Mouse (Mus musculus) midbrain, embryonic 16.5 days (tissue): ENCODE measurements around the gene Os9. TPM values are rescaled to one million over a fixed set of nuclear protein-coding genes. Genes with fewer than 3 reads are reported as not detected.

Experiments used
- ATAC-seq: fragments of 200-750 bp; cut with Nextera tagmentation; 2 replicates; pipeline ENCODE4 v1.8.0; 2017; ENCODE audit warnings: moderate TSS enrichment
- H3K27ac ChIP-seq: fragments of 300-500 bp; sonication (generic); 2 replicates; pipeline ENCODE4 v1.5.1; 2014; ENCODE audit warnings: mild to moderate bottlenecking, low read length, mixed read lengths
- H3K27me3 ChIP-seq: fragments of 300-500 bp; sonication (generic); 2 replicates; pipeline ENCODE4 v1.6.1; 2014; ENCODE audit warnings: low read depth, low read length, mixed read lengths; ENCODE audit not compliant: control insufficient read depth, insufficient read depth
- H3K36me3 ChIP-seq: fragments of 300-500 bp; sonication (generic); 2 replicates; pipeline ENCODE4 v1.6.1; 2014; ENCODE audit warnings: mild to moderate bottlenecking, low read length, moderate library complexity, mixed read lengths; ENCODE audit not compliant: control insufficient read depth, insufficient read depth
- H3K4me1 ChIP-seq: fragments of 300-500 bp; sonication (generic); 2 replicates; pipeline ENCODE4 v1.6.1; 2014; ENCODE audit warnings: mild to moderate bottlenecking, low read length, mixed read lengths; ENCODE audit not compliant: control insufficient read depth, insufficient read depth
- H3K4me2 ChIP-seq: fragments of 300-500 bp; sonication (generic); 2 replicates; pipeline ENCODE4 v1.6.1; 2014; ENCODE audit warnings: mild to moderate bottlenecking, low read length, mixed read lengths
- H3K4me3 ChIP-seq: fragments of 300-500 bp; sonication (generic); 2 replicates; pipeline ENCODE4 v1.5.1; 2014; ENCODE audit warnings: low read depth, mild to moderate bottlenecking, low read length, moderate library complexity, mixed read lengths
- H3K9ac ChIP-seq: fragments of 300-500 bp; sonication (generic); 2 replicates; pipeline ENCODE4 v1.6.1; 2014; ENCODE audit warnings: low read depth, low read length, mixed read lengths
- H3K9me3 ChIP-seq: fragments of 300-500 bp; sonication (generic); replicated peaks from 2 replicates; pipeline ENCODE4 v1.6.1; 2014; ENCODE audit warnings: mild to moderate bottlenecking, low read length, mixed read lengths; ENCODE audit not compliant: control insufficient read depth, poor library complexity, severe bottlenecking
- WGBS: fragments of 180-500 bp; shearing (Covaris S2); extraction: QIAGEN DNeasy Blood & Tissue Kit; methylation state at CpG from one replicate; pipeline ENCODE4 v1.1.7; 2014; 5-methylcytosine and 5-hydroxymethylcytosine counted together
- polyA plus RNA-seq: library from polyadenylated mRNA; unstranded; fragments of >200 nt; fragmentation: Nextera tagmentation; extraction: Ambion mirVana; gene quantifications from 2 replicates; pipeline ENCODE4 v1.2.1, GENCODE M21; 2015

The Os9 gene
- polyA plus RNA-seq, 1 experiment from 2014 or later = 132 TPM

- H3K36me3 ChIP-seq = peaks cover 30% of the 10 kb centered on the region
- ATAC-seq = no peak
These were observed 66.3 kb downstream of the Os9 start for GRCm38 (mm10) chr10:127054646-127055045.

GRCm38 (mm10) chr10:127050119-127050474 lies 70.8 kb downstream of the Os9 start:
- ATAC-seq = no peak

More at GRCm38 (mm10) chr10:127054646-127055045, 66.3 kb downstream of the Os9 start:
- WGBS = 77% methylated on average over 4 of the region's 4 CpGs
- H3K27ac ChIP-seq = no peak overlapping the region
- H3K4me2 ChIP-seq = no peak overlapping the region
- peaks cover 24% of the 10 kb centered on the region for H3K27me3 ChIP-seq
- no peak overlapping the region for H3K4me3 ChIP-seq
- H3K9ac ChIP-seq = no peak overlapping the region
- no peaks in the 10 kb centered on the region for H3K9me3 ChIP-seq
- peaks cover 18% of the 10 kb centered on the region for H3K4me1 ChIP-seq

GRCm38 (mm10) chr10:127049395-127050118 lies 71.4 kb downstream of the Os9 start:
- 3% methylated on average over 29 of the region's 29 CpGs for WGBS
- H3K4me1 ChIP-seq = peaks cover 4% of the 10 kb centered on the region; the same call in 1 of the 2 replicates
- H3K9ac ChIP-seq = 0 out of 2 replicates have a peak overlapping the region, but pooled peaks have one; percentile 21
- H3K9me3 ChIP-seq = no peaks in the 10 kb centered on the region
- H3K36me3 ChIP-seq = peaks cover 5% of the 10 kb centered on the region
- H3K4me3 ChIP-seq = no peak overlapping the region
- H3K4me2 ChIP-seq = no peak overlapping the region
- ATAC-seq = no peak
- H3K27ac ChIP-seq = no peak overlapping the region
- peaks cover 43% of the 10 kb centered on the region for H3K27me3 ChIP-seq

More at GRCm38 (mm10) chr10:127050119-127050474, 70.8 kb downstream of the Os9 start:
- Histone ChIP-seq H3K4me3 (no peak overlapping the region), H3K27ac (no peak overlapping the region), H3K4me1 (peaks cover 5% of the 10 kb centered on the region; the same call in 1 of the 2 replicates), H3K36me3 (peaks cover 11% of the 10 kb centered on the region), H3K27me3 (peaks cover 43% of the 10 kb centered on the region), H3K9me3 (no peaks in the 10 kb centered on the region), H3K9ac (no peak overlapping the region), H3K4me2 (no peak overlapping the region)
- WGBS = 19% methylated on average over 10 of the region's 10 CpGs

- no peak overlapping the region for H3K4me3 ChIP-seq
- no peak for ATAC-seq
- 0 out of 2 replicates have a peak overlapping the region, but pooled peaks have one; percentile 21 for H3K9ac ChIP-seq
- WGBS = 5% methylated on average over 35 of the region's 35 CpGs
- H3K27me3 ChIP-seq = peaks cover 43% of the 10 kb centered on the region
- no peaks in the 10 kb centered on the region for H3K36me3 ChIP-seq
- no peak overlapping the region for H3K4me2 ChIP-seq
- H3K9me3 ChIP-seq = no peaks in the 10 kb centered on the region
- peaks cover 4% of the 10 kb centered on the region; the same call in 1 of the 2 replicates for H3K4me1 ChIP-seq
- H3K27ac ChIP-seq = no peak overlapping the region
These were observed 72.1 kb downstream of the Os9 start for GRCm38 (mm10) chr10:127048608-127049394.

- Histone ChIP-seq H3K9me3 (no peaks in the 10 kb centered on the region), H3K36me3 (no peaks in the 10 kb centered on the region), H3K4me1 (peaks cover 4% of the 10 kb centered on the region; the same call in 1 of the 2 replicates), H3K27ac (no peak within 1 kb of the TSS), H3K4me2 (no peak within 1 kb of the TSS), H3K4me3 (no peak within 1 kb of the TSS), H3K27me3 (peaks cover 43% of the 10 kb centered on the region), H3K9ac (0 out of 2 replicates have a peak within 1 kb of the TSS, but pooled peaks have one; percentile 21)
- WGBS = 31% methylated on average over 5 of the region's 5 CpGs
- no peak for ATAC-seq
These were observed 73.0 kb downstream of the Os9 start, which contains the start of gene Cyp27b1 for GRCm38 (mm10) chr10:127047954-127048353. Gene Cyp27b1 (plus strand): TSS chr10:127048250.

Other genes with a start within 250 kb of the Os9 start
- 13.4 and 15.6 TPM in 2 replicates for gene Atp23, start 219.8 kb downstream of the Os9 start, polyA plus RNA-seq
- 12.0 and 13.5 TPM in 2 replicates for gene Ctdsp2, start 142.4 kb downstream of the Os9 start, polyA plus RNA-seq
- gene Avil, start 120.4 kb downstream of the Os9 start, polyA plus RNA-seq = 1.7 and 2.8 TPM in 2 replicates
- 61.4 and 67.7 TPM in 2 replicates for gene Tsfm, start 90.3 kb downstream of the Os9 start, polyA plus RNA-seq
- 20.1 TPM in 2 replicates for gene Mettl1, start 79.7 kb downstream of the Os9 start, polyA plus RNA-seq
- gene Eef1akmt3, start 79.6 kb downstream of the Os9 start, polyA plus RNA-seq = 0.21 and 0.22 TPM in 2 replicates
- 0.08 and 0.14 TPM in 2 replicates for gene Cyp27b1, start 72.9 kb downstream of the Os9 start, polyA plus RNA-seq
- 5.6 and 6.3 TPM in 2 replicates for gene March9, start 60.9 kb downstream of the Os9 start, polyA plus RNA-seq
- gene Cdk4, start 57.6 kb downstream of the Os9 start, polyA plus RNA-seq = 646 and 776 TPM in 2 replicates
- 105 and 110 TPM in 2 replicates for gene Tspan31, start 50.9 kb downstream of the Os9 start, polyA plus RNA-seq
- gene Agap2, start 45.8 kb downstream of the Os9 start, polyA plus RNA-seq = 5.1 and 5.3 TPM in 2 replicates
- 60.7 and 71.7 TPM in 2 replicates for gene B4galnt1, start 44.1 kb upstream of the Os9 start, polyA plus RNA-seq
- 1.1 and 1.2 TPM in 2 replicates for gene Slc26a10, start 59.5 kb upstream of the Os9 start, polyA plus RNA-seq
- 19.6 and 20.2 TPM in 2 replicates for gene Arhgef25, start 69.0 kb upstream of the Os9 start, polyA plus RNA-seq
- 254 and 255 TPM in 2 replicates for gene Dtx3, start 74.6 kb upstream of the Os9 start, polyA plus RNA-seq
- gene Pip4k2c, start 90.5 kb upstream of the Os9 start, polyA plus RNA-seq = 16.9 and 18.4 TPM in 2 replicates
- 113 and 120 TPM in 2 replicates for gene Kif5a, start 142.2 kb upstream of the Os9 start, polyA plus RNA-seq
- gene Dctn2, start 145.2 kb upstream of the Os9 start, polyA plus RNA-seq = 332 and 345 TPM in 2 replicates
- gene Mbd6, start 167.9 kb upstream of the Os9 start, polyA plus RNA-seq = 12.6 and 15.3 TPM in 2 replicates
- gene Mars, start 190.7 kb upstream of the Os9 start, polyA plus RNA-seq = 123 and 128 TPM in 2 replicates
- 0.46 and 0.75 TPM in 2 replicates for gene Arhgap9, start 200.8 kb upstream of the Os9 start, polyA plus RNA-seq
- gene Gli1, start 220.8 kb upstream of the Os9 start, polyA plus RNA-seq = 0.92 and 1.3 TPM in 2 replicates
- gene Inhbe, start 233.3 kb upstream of the Os9 start, polyA plus RNA-seq = 0.04 TPM in 2 replicates
- 0.15 TPM in 1 of 2 replicates, not detected in the other for gene Inhbc, start 249.3 kb upstream of the Os9 start, polyA plus RNA-seq